Mouse (Mus musculus): ENCODE data around the gene Cyp4a31. TPM values are rescaled to one million over a fixed set of nuclear protein-coding genes. Genes with fewer than 3 reads are reported as not detected.
"Not testable (repeated sequence)": the region's sequence is repeated elsewhere in the genome, so short reads cannot be mapped to it uniquely, and the experiment has no call there.

The Cyp4a31 gene
- polyA plus RNA-seq, 1 experiment = not detected

DNA sequence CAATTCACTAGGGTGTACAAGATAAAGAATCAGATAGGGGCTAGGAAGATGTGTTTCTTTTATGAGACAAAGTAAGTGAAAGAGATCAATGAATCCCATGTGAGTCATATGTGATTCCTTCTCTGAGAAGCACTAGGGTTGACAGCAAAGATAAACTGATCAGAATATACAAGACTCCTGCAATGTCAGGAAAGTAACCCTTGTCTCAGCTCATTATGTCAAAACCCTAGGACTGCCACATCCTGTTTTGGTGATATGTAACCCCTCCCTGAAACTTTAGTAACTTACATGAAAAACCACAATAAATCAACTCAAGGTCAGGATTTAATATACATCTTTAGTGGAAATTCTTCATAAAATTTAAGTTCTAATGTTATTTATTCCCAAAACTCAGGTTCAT, 50.6 kb downstream of the Cyp4a31 start:
- H3K4me1 ChIP-seq (ENCODE audit: control insufficient read depth, insufficient read depth, low read length) = no peaks in the 10 kb centered on the region
- no peak overlapping the region for H3K9ac ChIP-seq (ENCODE audit: low read depth, poor library complexity, severe bottlenecking)
- H3K27me3 ChIP-seq (ENCODE audit: control insufficient read depth, insufficient read depth, low read length, poor library complexity, severe bottlenecking) = no peaks in the 10 kb centered on the region
- no peak overlapping the region for H3K4me3 ChIP-seq (ENCODE audit: low read depth, low read length)
- H3K9me3 ChIP-seq (replicated peaks; ENCODE audit: control insufficient read depth, insufficient read depth, low read length, poor library complexity, severe bottlenecking) = no peaks in the 10 kb centered on the region
- H3K27ac ChIP-seq (ENCODE audit: insufficient read depth, low read length) = no peak overlapping the region
- H3K36me3 ChIP-seq (ENCODE audit: control insufficient read depth, insufficient read depth, low read length, poor library complexity, severe bottlenecking) = no peaks in the 10 kb centered on the region
- TF ChIP-seq POLR2A (IDR thresholded peaks at IDR 0.05; ENCODE audit: insufficient read depth, low read length) (no peak), EP300 (IDR thresholded peaks at IDR 0.05; ENCODE audit: insufficient read depth, low read depth, low read length) (no peak), CTCF (IDR thresholded peaks at IDR 0.05; ENCODE audit: low read depth, low read length) (no peak)

DNA sequence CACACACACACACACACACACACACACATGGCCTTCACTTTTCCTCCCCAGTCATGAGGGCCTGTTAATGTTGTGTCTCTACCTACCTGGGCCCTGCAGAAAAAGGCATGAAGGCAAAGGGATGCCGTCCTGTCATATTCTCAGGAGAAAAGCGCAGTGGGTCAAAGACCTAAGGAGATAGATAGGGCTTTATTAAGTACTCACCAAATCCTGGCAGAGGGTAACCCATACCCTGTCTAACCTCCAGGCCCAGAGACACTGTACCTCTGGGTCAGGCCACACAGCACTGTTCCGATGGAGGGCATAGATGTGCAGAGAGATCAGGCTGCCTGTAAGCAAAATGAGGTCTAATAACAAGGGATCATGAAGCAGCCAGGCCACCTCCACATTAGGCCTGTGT, 62.1 kb downstream of the Cyp4a31 start:
- H3K36me3 ChIP-seq (ENCODE audit: control insufficient read depth, insufficient read depth, low read length, poor library complexity, severe bottlenecking); H3K27me3 ChIP-seq (ENCODE audit: control insufficient read depth, insufficient read depth, low read length, poor library complexity, severe bottlenecking); H3K4me3 ChIP-seq (ENCODE audit: low read depth, low read length); H3K4me1 ChIP-seq (ENCODE audit: control insufficient read depth, insufficient read depth, low read length); H3K9me3 ChIP-seq (replicated peaks; ENCODE audit: control insufficient read depth, insufficient read depth, low read length, poor library complexity, severe bottlenecking); H3K9ac ChIP-seq (ENCODE audit: low read depth, poor library complexity, severe bottlenecking); H3K27ac ChIP-seq (ENCODE audit: insufficient read depth, low read length): not testable (repeated sequence)

Other genes with a start within 250 kb of the Cyp4a31 start
- not detected in 2 replicates for gene Cyp4a12b, start 152.0 kb upstream of the Cyp4a31 start, polyA plus RNA-seq (2011; ENCODE audit: insufficient read depth, insufficient read length, low read depth, missing spikeins)
- gene Cyp4a30b, start 111.0 kb upstream of the Cyp4a31 start, polyA plus RNA-seq (2011; ENCODE audit: insufficient read depth, insufficient read length, low read depth, missing spikeins) = not detected in 2 replicates
- gene Cyp4a14, start 67.5 kb upstream of the Cyp4a31 start, polyA plus RNA-seq (2011; ENCODE audit: insufficient read depth, insufficient read length, low read depth, missing spikeins) = not detected in 2 replicates
- not detected in 2 replicates for gene Cyp4a10, start 45.4 kb upstream of the Cyp4a31 start, polyA plus RNA-seq (2011; ENCODE audit: insufficient read depth, insufficient read length, low read depth, missing spikeins)
- gene Cyp4a32, start 37.3 kb downstream of the Cyp4a31 start, polyA plus RNA-seq (2011; ENCODE audit: insufficient read depth, insufficient read length, low read depth, missing spikeins) = not detected in 2 replicates
- not detected in 2 replicates for gene Cyp4b1, start 84.1 kb downstream of the Cyp4a31 start, polyA plus RNA-seq (2011; ENCODE audit: insufficient read depth, insufficient read length, low read depth, missing spikeins)
- gene Efcab14, start 174.1 kb downstream of the Cyp4a31 start, polyA plus RNA-seq (2011; ENCODE audit: insufficient read depth, insufficient read length, low read depth, missing spikeins) = 33.9 and 35.7 TPM in 2 replicates
- gene Tex38, start 217.4 kb downstream of the Cyp4a31 start, polyA plus RNA-seq (2011; ENCODE audit: insufficient read depth, insufficient read length, low read depth, missing spikeins) = not detected in 2 replicates
- 35.2 and 35.7 TPM in 2 replicates for gene Atpaf1, start 221.2 kb downstream of the Cyp4a31 start, polyA plus RNA-seq (2011; ENCODE audit: insufficient read depth, insufficient read length, low read depth, missing spikeins)

All from ES-Bruce4 (cell line).